Mouse (Mus musculus) MEL (cell line): ENCODE data around the gene Smurf1. TPM values are rescaled to one million over a fixed set of nuclear protein-coding genes. Genes with fewer than 3 reads are reported as not detected.
A peak's percentile ranks its signal among the peaks of the same experiment; 100 is the strongest.

Experiments used
- DNase-seq: peaks from one replicate; pipeline ENCODE4 v3.0.0; 2011; ENCODE audit warnings: low read depth, low spot score
- H3K27ac ChIP-seq: 2 replicates; pipeline ENCODE4 v1.5.1; 2012; ENCODE audit warnings: low read depth, mild to moderate bottlenecking, control low read depth, low read length, moderate library complexity; ENCODE audit not compliant: control insufficient read depth
- H3K27me3 ChIP-seq, 2 experiments: fragments of 150-350 bp in 1 of 2; sonication (generic) in 1 of 2; 2 replicates each; pipeline ENCODE4 v1.6.1; 2012; ENCODE audit warnings: low read length in 2 of 2, mild to moderate bottlenecking in 2 of 2, improper control_type of control experiment in 1 of 2, moderate library complexity in 1 of 2; ENCODE audit not compliant: insufficient read depth in 2 of 2, control insufficient read depth in 1 of 2
- H3K36me3 ChIP-seq, 2 experiments: 2 replicates each; pipeline ENCODE4 v1.6.1; 2012 to 2014; ENCODE audit warnings: low read length in 2 of 2, improper control_type of control experiment in 1 of 2, inconsistent platforms in 1 of 2, mild to moderate bottlenecking in 1 of 2; ENCODE audit not compliant: insufficient read depth in 2 of 2, control insufficient read depth in 1 of 2
- H3K4me1 ChIP-seq, 2 experiments: fragments of 150-350 bp in 1 of 2; sonication (generic) in 1 of 2; 2 replicates each; pipeline ENCODE4 v1.6.1; 2012; ENCODE audit warnings: low read length in 2 of 2, improper control_type of control experiment in 1 of 2, mild to moderate bottlenecking in 1 of 2; ENCODE audit not compliant: insufficient read depth in 2 of 2, control insufficient read depth in 1 of 2
- H3K4me3 ChIP-seq, 2 experiments: fragments of 150-350 bp in 1 of 2; sonication (generic) in 1 of 2; 2 replicates each; pipeline ENCODE4 v1.5.1; 2012; ENCODE audit warnings: low read depth in 2 of 2, low read length in 2 of 2, mild to moderate bottlenecking in 2 of 2, moderate library complexity in 2 of 2, control low read depth in 1 of 2, improper control_type of control experiment in 1 of 2; ENCODE audit not compliant: control insufficient read depth in 1 of 2, insufficient read depth in 1 of 2
- H3K79me2 ChIP-seq: 2 replicates; pipeline ENCODE4 v1.6.1; 2012; ENCODE audit warnings: mild to moderate bottlenecking, low read length, moderate library complexity; ENCODE audit not compliant: control insufficient read depth, poor library complexity, insufficient read depth
- H3K9ac ChIP-seq: 2 replicates; pipeline ENCODE4 v1.6.1; 2012; ENCODE audit warnings: low read depth, mild to moderate bottlenecking, control low read depth, low read length, moderate library complexity; ENCODE audit not compliant: control insufficient read depth, poor library complexity, severe bottlenecking
- H3K9me3 ChIP-seq: fragments of 150-350 bp; sonication (generic); replicated peaks from 2 replicates; pipeline ENCODE4 v1.6.1; 2012; ENCODE audit warnings: mild to moderate bottlenecking, low read length, improper control_type of control experiment, moderate library complexity; ENCODE audit not compliant: insufficient read depth
- BHLHE40 ChIP-seq: IDR thresholded peaks from 2 replicates; pipeline ENCODE4 v1.6.1; 2012; ENCODE audit warnings: low read depth, mild to moderate bottlenecking, inconsistent platforms, low read length, improper control_type of control experiment, borderline replicate concordance
- CHD1 ChIP-seq: IDR thresholded peaks from 2 replicates; pipeline ENCODE4 v1.6.1; 2012; ENCODE audit warnings: low read depth, mild to moderate bottlenecking, inconsistent platforms, low read length, improper control_type of control experiment
- CHD2 ChIP-seq: IDR thresholded peaks from 2 replicates; pipeline ENCODE4 v1.6.1; 2011; ENCODE audit warnings: low read length, improper control_type of control experiment
- CTCF ChIP-seq, 3 experiments: IDR thresholded peaks in 2 of 3; conservative IDR thresholded peaks in 1 of 3; 2 replicates each; pipeline ENCODE4 v1.5.1; 2011 to 2012; ENCODE audit warnings: low read length in 3 of 3, low read depth in 2 of 3, mild to moderate bottlenecking in 2 of 3, improper control_type of control experiment in 1 of 3, inconsistent platforms in 1 of 3, mixed read lengths in 1 of 3, moderate library complexity in 1 of 3; ENCODE audit not compliant: control insufficient read depth in 1 of 3, insufficient read depth in 1 of 3, poor library complexity in 1 of 3, severe bottlenecking in 1 of 3
- GABPA ChIP-seq: IDR thresholded peaks from 2 replicates; pipeline ENCODE4 v1.6.1; 2012; ENCODE audit warnings: low read depth, mild to moderate bottlenecking, inconsistent platforms, low read length, improper control_type of control experiment, moderate library complexity
- GATA1 ChIP-seq: IDR thresholded peaks from 2 replicates; pipeline ENCODE4 v1.6.1; 2011; ENCODE audit warnings: low read depth, low read length, improper control_type of control experiment
- HCFC1 ChIP-seq: IDR thresholded peaks from 2 replicates; pipeline ENCODE4 v1.6.1; 2012; ENCODE audit warnings: low read depth, mild to moderate bottlenecking, inconsistent platforms, low read length, improper control_type of control experiment, moderate library complexity
- JUND ChIP-seq: IDR thresholded peaks from 2 replicates; pipeline ENCODE4 v1.6.1; 2011; ENCODE audit warnings: low read depth, mild to moderate bottlenecking, improper control_type of control experiment, low read length
- KAT2A ChIP-seq: conservative IDR thresholded peaks from 2 replicates; pipeline ENCODE4 v1.6.1; 2012; ENCODE audit warnings: low read depth, low read length, improper control_type of control experiment, inconsistent platforms
- MAX ChIP-seq: IDR thresholded peaks from 2 replicates; pipeline ENCODE4 v1.6.1; 2011; ENCODE audit warnings: low read length, improper control_type of control experiment
- MAZ ChIP-seq: IDR thresholded peaks from 2 replicates; pipeline ENCODE4 v1.6.1; 2012; ENCODE audit warnings: low read depth, mild to moderate bottlenecking, inconsistent platforms, low read length, improper control_type of control experiment
- MXI1 ChIP-seq: IDR thresholded peaks from 2 replicates; pipeline ENCODE4 v1.6.1; 2011; ENCODE audit warnings: mild to moderate bottlenecking, low read depth, low read length, improper control_type of control experiment
- MYC ChIP-seq: IDR thresholded peaks from 2 replicates; pipeline ENCODE4 v1.6.1; 2011; ENCODE audit warnings: low read depth, mild to moderate bottlenecking, low read length, improper control_type of control experiment, moderate library complexity
- NELFE ChIP-seq: IDR thresholded peaks from 2 replicates; pipeline ENCODE4 v1.6.1; 2011; ENCODE audit warnings: low read depth, low read length, improper control_type of control experiment
- POLR2AphosphoS5 ChIP-seq: IDR thresholded peaks from 2 replicates; pipeline ENCODE4 v1.6.1; 2012; ENCODE audit warnings: low read depth, borderline replicate concordance, mild to moderate bottlenecking, inconsistent platforms, low read length, moderate library complexity, mixed read lengths
- RCOR1 ChIP-seq: IDR thresholded peaks from 2 replicates; pipeline ENCODE4 v1.6.1; 2012; ENCODE audit warnings: low read depth, mild to moderate bottlenecking, inconsistent platforms, low read length, improper control_type of control experiment
- SMC3 ChIP-seq: IDR thresholded peaks from 2 replicates; pipeline ENCODE4 v1.6.1; 2011; ENCODE audit warnings: low read depth, low read length, improper control_type of control experiment
- TAL1 ChIP-seq: IDR thresholded peaks from 2 replicates; pipeline ENCODE4 v1.6.1; 2012; ENCODE audit warnings: mild to moderate bottlenecking, inconsistent platforms, low read length, moderate library complexity, mixed read lengths
- TBP ChIP-seq: IDR thresholded peaks from 2 replicates; pipeline ENCODE4 v1.8.0; 2011; ENCODE audit warnings: low read depth, low read length, improper control_type of control experiment
- TCF12 ChIP-seq: IDR thresholded peaks from 2 replicates; pipeline ENCODE4 v1.6.1; 2014; ENCODE audit warnings: low read depth, mild to moderate bottlenecking, inconsistent platforms, low read length, improper control_type of control experiment, moderate library complexity
- UBTF ChIP-seq: IDR thresholded peaks from 2 replicates; pipeline ENCODE4 v1.6.1; 2012; ENCODE audit warnings: low read depth, mild to moderate bottlenecking, inconsistent platforms, low read length, improper control_type of control experiment, moderate library complexity, borderline replicate concordance; ENCODE audit not compliant: insufficient read depth
- ZKSCAN1 ChIP-seq: IDR thresholded peaks from 2 replicates; pipeline ENCODE4 v1.6.1; 2012; ENCODE audit warnings: low read depth, mild to moderate bottlenecking, inconsistent platforms, low read length, improper control_type of control experiment, moderate library complexity
- ZNF384 ChIP-seq: IDR thresholded peaks from 2 replicates; pipeline ENCODE4 v1.6.1; 2012; ENCODE audit warnings: low read depth, mild to moderate bottlenecking, inconsistent platforms, low read length, improper control_type of control experiment
- polyA plus RNA-seq, 2 experiments: library from polyadenylated mRNA; stranded (reverse) in 1 of 2; unstranded in 1 of 2; fragments of >175 nt in 1 of 2; fragments of >200 nt in 1 of 2; gene quantifications; 2 replicates each; pipeline versions ENCODE4 v1.2.1 to v1.2.4; 2012; ENCODE audit warnings: low replicate concordance in 2 of 2, low read depth in 1 of 2; ENCODE audit not compliant: insufficient read length in 2 of 2, insufficient read depth in 1 of 2, missing spikeins in 1 of 2
- total RNA-seq: library from RNA; depleted of rRNA; stranded (reverse); fragments of 300-350 nt; gene quantifications from 2 replicates; pipeline ENCODE4 v1.2.3, GENCODE M21; 2012

The Smurf1 gene
- total and polyA plus RNA-seq, 3 experiments = 4.0 to 10.6 TPM; not detected in 1

DNA sequence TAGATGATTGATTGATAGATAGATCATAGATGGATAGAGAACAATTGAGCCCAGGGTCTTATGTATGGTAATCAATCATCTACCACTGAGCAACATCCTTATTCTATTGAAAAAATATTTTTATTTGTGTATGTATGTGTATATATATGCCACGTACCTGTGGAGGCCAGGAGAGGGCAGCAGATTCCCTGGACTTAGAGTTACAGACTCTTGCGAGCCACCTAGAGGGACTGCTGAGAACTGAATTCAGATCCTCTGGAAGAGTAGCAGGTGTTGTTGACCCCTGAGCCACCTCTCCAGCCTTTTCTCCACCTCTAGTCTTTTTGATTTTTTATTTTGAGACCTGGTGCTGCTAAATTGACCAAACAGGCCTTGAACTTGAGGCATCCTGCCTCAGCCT, 32.8 kb upstream of the Smurf1 start (continued):
- TF ChIP-seq CHD1 (no peak), HCFC1 (0 out of 2 replicates have a peak, but pooled peaks have one; percentile 25), JUND (no peak; the same call in 1 of the 2 replicates), KAT2A (no peak), MAX (no peak), ZNF384 (peak; percentile 42; the same call in 1 of the 2 replicates), CHD2 (no peak), NELFE (no peak), POLR2AphosphoS5 (no peak), TAL1 (no peak)

DNA sequence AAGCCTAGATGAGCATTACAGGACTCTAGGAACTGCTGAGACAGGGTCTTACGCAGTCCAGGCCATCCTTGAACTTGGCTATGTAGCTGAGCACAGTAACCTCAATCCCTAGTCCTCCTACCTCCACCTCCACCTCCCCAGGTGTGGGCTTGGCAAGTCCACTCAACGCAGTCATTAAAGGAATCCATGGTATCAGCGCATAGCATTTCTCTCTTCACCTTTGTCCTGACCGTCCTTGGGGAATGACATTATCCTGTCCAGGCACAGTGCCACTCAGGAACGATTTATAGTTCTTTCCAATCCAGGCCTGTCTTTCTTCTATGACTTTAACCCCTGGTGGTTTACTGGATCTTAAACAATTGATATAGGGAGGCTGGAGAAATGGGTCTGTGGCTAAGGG, 24.8 kb upstream of the Smurf1 start:
- H3K27ac ChIP-seq = no peak overlapping the region

DNA sequence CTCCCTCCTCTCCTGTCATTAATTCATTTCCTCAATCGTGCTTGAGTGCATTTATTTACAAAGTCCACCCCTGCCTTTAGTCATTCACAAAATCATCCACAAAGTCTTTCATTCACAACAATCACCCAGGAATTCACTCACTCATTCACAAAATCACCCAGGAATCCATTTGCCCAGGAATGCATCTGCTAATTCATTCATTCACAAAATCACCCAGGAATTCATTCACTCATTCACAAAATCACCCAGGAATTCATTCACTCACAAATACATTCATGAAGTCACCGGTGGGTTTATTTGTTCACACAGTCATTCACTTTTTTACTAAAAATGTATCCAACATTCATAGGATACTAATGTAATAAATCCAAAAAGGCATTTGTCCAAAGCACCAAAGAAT, 24.4 kb upstream of the Smurf1 start:
- H3K79me2 ChIP-seq = no peaks in the 10 kb centered on the region
- no peaks in the 10 kb centered on the region for H3K9me3 ChIP-seq
- no peaks in the 10 kb centered on the region for H3K27me3 ChIP-seq
- no peak overlapping the region for H3K4me3 ChIP-seq
- H3K36me3 ChIP-seq = peaks cover 0 to 2% of the 10 kb centered on the region in 2 experiments; a peak in 1 of 4 replicates
- H3K4me1 ChIP-seq = peaks cover 2 to 3% of the 10 kb centered on the region in 2 experiments; a peak in 3 of 4 replicates
- no peak for DNase-seq
- H3K9ac ChIP-seq = no peak overlapping the region
- no peak overlapping the region for H3K27ac ChIP-seq
- TF ChIP-seq ZKSCAN1 = no peak

More for the DNA sequence above, 24.8 kb upstream of the Smurf1 start:
- H3K9ac ChIP-seq = no peak overlapping the region
- no peaks in the 10 kb centered on the region for H3K9me3 ChIP-seq
- no peak overlapping the region for H3K4me3 ChIP-seq
- no peaks in the 10 kb centered on the region for H3K79me2 ChIP-seq
- no peak for TF ChIP-seq GATA1
- no peak for TF ChIP-seq BHLHE40
- no peak for TF ChIP-seq TAL1
- no peak for TF ChIP-seq RCOR1
- TF ChIP-seq CHD1 = no peak
- no peak for TF ChIP-seq TBP
- no peak for TF ChIP-seq MYC
- no peak for TF ChIP-seq MAZ
- TF ChIP-seq UBTF = no peak
- TF ChIP-seq SMC3 = no peak
- TF ChIP-seq ZKSCAN1 = no peak
- TF ChIP-seq MXI1 = no peak
- TF ChIP-seq JUND = no peak
- TF ChIP-seq GABPA = no peak
- TF ChIP-seq TCF12 = no peak
- no peak for TF ChIP-seq MAX
- no peak for TF ChIP-seq CTCF (IDR thresholded peaks at IDR 0.05 in 2 of 3, conservative IDR thresholded peaks at IDR 0.05 in 1 of 3; ENCODE audit: control insufficient read depth in 1 of 3, insufficient read depth in 1 of 3, low read depth in 2 of 3, low read length in 3 of 3, poor library complexity in 1 of 3, severe bottlenecking in 1 of 3)
- H3K27me3 ChIP-seq = no peaks in the 10 kb centered on the region
- DNase-seq = no peak
- peaks cover 2 to 3% of the 10 kb centered on the region in 2 experiments; a peak in 3 of 4 replicates for H3K4me1 ChIP-seq
- H3K36me3 ChIP-seq = peaks cover 0 to 2% of the 10 kb centered on the region in 2 experiments; a peak in 1 of 4 replicates
